In the genomic region with DNA sequence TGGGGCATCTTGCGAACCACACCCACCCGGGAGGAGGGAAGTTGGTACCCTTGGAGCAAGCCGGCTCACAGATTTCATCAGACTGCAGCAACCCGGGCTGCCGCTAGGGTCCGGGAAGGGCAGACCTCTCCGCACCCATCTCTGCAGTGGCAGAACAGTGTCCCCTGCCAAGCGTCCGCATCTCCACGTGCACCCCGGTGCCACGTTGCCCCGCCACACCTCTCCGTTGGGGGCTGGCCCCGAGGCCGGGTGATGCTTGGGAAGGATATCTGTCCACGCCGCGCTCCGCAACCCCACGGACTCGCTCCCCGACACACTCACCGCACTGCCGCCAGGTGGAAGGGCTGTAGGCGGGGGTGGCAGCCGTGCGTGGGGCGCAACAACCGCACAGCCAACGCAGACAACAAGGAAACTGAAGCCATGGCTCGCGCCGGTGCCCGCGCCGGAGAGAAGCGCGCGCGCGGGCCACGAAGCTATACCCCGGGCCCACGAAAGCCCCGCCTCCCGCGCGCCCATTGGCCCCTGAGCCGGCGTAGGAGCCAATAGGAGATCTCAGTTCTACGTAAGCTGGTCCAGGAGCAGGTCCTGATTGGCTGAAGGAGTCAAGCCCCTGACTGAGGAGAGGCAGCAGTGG, we compare ENCODE assay signal across 8 mouse cellular contexts. TPM values are rescaled to one million over a fixed set of nuclear protein-coding genes. Genes with fewer than 3 reads are reported as not detected.
DNase-seq lines count a peak whose midpoint lies in the region; ATAC-seq and TF ChIP-seq lines count a peak whose summit lies in the region.

No protein-coding gene starts in this region.

- H3K27ac ChIP-seq in lung, embryonic 15.5 days = peak overlapping the region; percentile 37; the same call in 1 of the 2 replicates
- H3K27ac ChIP-seq in olfactory bulb, adult 2 months (ENCODE audit: insufficient read depth, low read depth, low read length) = peak overlapping the region; percentile 35; the same call in 1 of the 2 replicates

- under 1% methylated on average over 52 of the region's 52 CpGs for WGBS in lung, embryonic 15.5 days
- WGBS in olfactory bulb, adult 2 months = under 1% methylated on average over 52 of the region's 52 CpGs

- H3K27me3 ChIP-seq in lung, embryonic 15.5 days = no peaks in the 10 kb centered on the region

- peak; percentile 97 to 98 for ATAC-seq in hematopoietic stem cell, adult 5-6 weeks (replicated peaks in 1 of 2; ENCODE audit: insufficient read depth in 1 of 2, low FRiP score in 2 of 2, low TSS enrichment in 1 of 2, low read depth in 1 of 2, poor library complexity in 2 of 2, severe bottlenecking in 2 of 2)
- peak; percentile 99 for ATAC-seq in lung, embryonic 15.5 days (ENCODE audit: borderline replicate concordance, extremely low read depth, low FRiP score, low TSS enrichment)

- DNase-seq in MN1 (ENCODE audit: low spot score) = peak; percentile 95
- DNase-seq in cerebellum, adult 8-10 months = peak; percentile 88
- peak; percentile 89 for DNase-seq in forelimb bud, embryonic 11.5 days (ENCODE audit: low read depth, low spot score)
- peak; percentile 68 for DNase-seq in layer of hippocampus, adult 9-10 months (ENCODE audit: low spot score)
- DNase-seq in thymus, adult 18-20 months = peak; percentile 84 to 91

- H3K4me3 ChIP-seq in lung, embryonic 15.5 days = peak overlapping the region; percentile 95
- H3K4me3 ChIP-seq in olfactory bulb, adult 2 months (ENCODE audit: insufficient read depth, low read depth, low read length) = peak overlapping the region; percentile 83

- peaks cover 2% of the 10 kb centered on the region for H3K36me3 ChIP-seq in lung, embryonic 15.5 days

- peak overlapping the region; percentile 75 for H3K9ac ChIP-seq in lung, embryonic 15.5 days

- peak; percentile 93 for TF ChIP-seq CTCF in olfactory bulb, adult 2 months (IDR thresholded peaks at IDR 0.05; ENCODE audit: insufficient read depth, low read depth, low read length)

- peak overlapping the region; percentile 95 for H3K4me2 ChIP-seq in lung, embryonic 15.5 days

- peaks cover 19% of the 10 kb centered on the region for H3K4me1 ChIP-seq in lung, embryonic 15.5 days
- H3K4me1 ChIP-seq in olfactory bulb, adult 2 months (ENCODE audit: control insufficient read depth, insufficient read depth, low read length) = peaks cover 6% of the 10 kb centered on the region

- peak; percentile 46; the same call in 1 of the 2 replicates for TF ChIP-seq POLR2A in olfactory bulb, adult 2 months (IDR thresholded peaks at IDR 0.05; ENCODE audit: insufficient read depth, low read depth, low read length)

- no peaks in the 10 kb centered on the region for H3K9me3 ChIP-seq in lung, embryonic 15.5 days

RNA-seq across cellular contexts. Expression of gene Mthfd2, which starts 8.5 kb away (rescaled TPM):
- total RNA-seq in hematopoietic stem cell, adult 5-6 weeks (2017) = 11.4 and 11.9 TPM in 2 replicates
- polyA plus RNA-seq in lung, embryonic 15.5 days (2015; fragmentation: Nextera tagmentation; extraction: Ambion mirVana) = 32.5 and 35.0 TPM in 2 replicates
- not detected in 2 replicates for polyA plus RNA-seq in olfactory bulb, adult 2 months (2012; ENCODE audit: insufficient read depth, insufficient read length, low replicate concordance, missing spikeins)

RNA-seq across cellular contexts. Expression of gene Mob1a, which starts 8.6 kb away (rescaled TPM):
- total RNA-seq in hematopoietic stem cell, adult 5-6 weeks (2017) = 136 and 163 TPM in 2 replicates
- 71.8 and 77.0 TPM in 2 replicates for polyA plus RNA-seq in lung, embryonic 15.5 days (2015; fragmentation: Nextera tagmentation; extraction: Ambion mirVana)
- polyA plus RNA-seq in olfactory bulb, adult 2 months (2012; ENCODE audit: insufficient read depth, insufficient read length, low replicate concordance, missing spikeins) = not detected in 2 replicates

RNA-seq across cellular contexts. Expression of gene Bola3, which starts 31.7 kb away (rescaled TPM):
- total RNA-seq in hematopoietic stem cell, adult 5-6 weeks (2017) = 53.2 and 53.4 TPM in 2 replicates
- polyA plus RNA-seq in lung, embryonic 15.5 days (2015; fragmentation: Nextera tagmentation; extraction: Ambion mirVana) = 125 and 130 TPM in 2 replicates
- not detected in 2 replicates for polyA plus RNA-seq in olfactory bulb, adult 2 months (2012; ENCODE audit: insufficient read depth, insufficient read length, low replicate concordance, missing spikeins)

Comparison
In these comparisons a context has a peak if more than half of its experiments do, and no peak if none do; other contexts are left out.
1. Peak in every context shown above with its lines: DNase-seq, ATAC-seq, H3K4me3 ChIP-seq and H3K27ac ChIP-seq.
2. RNA of gene Bola3, which starts 31.7 kb away (polyA plus RNA-seq): 125 to 130 TPM in lung, embryonic 15.5 days; not detected in olfactory bulb, adult 2 months; every median in the first group is over 100 times any median in the second.